In the genomic region with DNA sequence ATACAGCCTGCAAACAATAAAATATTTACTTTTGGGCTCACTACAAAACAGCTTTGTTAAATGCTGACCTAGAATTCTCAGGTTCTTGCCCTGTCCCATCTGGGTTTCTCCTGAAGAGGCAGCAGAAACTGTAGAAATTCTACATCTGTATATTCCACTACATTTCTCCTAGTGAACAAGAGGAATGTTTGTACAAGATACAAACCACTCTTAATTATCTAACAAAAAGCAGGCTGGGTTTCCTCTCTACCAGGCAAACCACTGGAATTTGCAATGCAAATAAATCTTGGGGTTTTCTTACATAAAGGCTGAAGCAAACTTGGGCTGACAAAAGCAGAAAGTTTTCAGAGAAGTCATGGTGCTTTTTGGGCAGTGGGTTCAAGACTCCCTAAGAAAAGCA, we compare ENCODE assay signal across 24 mouse cellular contexts.
DNase-seq lines count a peak whose midpoint lies in the region; ATAC-seq and TF ChIP-seq lines count a peak whose summit lies in the region.
"Had no signal": no experiment of that assay in that cellular context is flagged by ENCODE, and none has a peak within 500 bp of the region (broad histone marks: within the 10 kb centered on the region; RNA-seq: fewer than 3 reads in every experiment).

No protein-coding gene starts in this region.

- no peak overlapping the region for H3K4me2 ChIP-seq in lung, embryonic 15.5 days
- no peak overlapping the region for H3K4me2 ChIP-seq in stomach, postnatal 0 days (replicated peaks; ENCODE audit: low read depth)
- H3K4me2 ChIP-seq: forebrain, embryonic 13.5 days; heart, embryonic 11.5 days; hindbrain, embryonic 15.5 days; midbrain, embryonic 15.5 days; neural tube, embryonic 12.5 days had no signal

- no peaks in the 10 kb centered on the region for H3K9me3 ChIP-seq in lung, embryonic 15.5 days
- H3K9me3 ChIP-seq in stomach, postnatal 0 days (ENCODE audit: control insufficient read depth, low read length) = no peaks in the 10 kb centered on the region
- H3K9me3 ChIP-seq: forebrain, embryonic 13.5 days; hindbrain, embryonic 15.5 days; midbrain, embryonic 15.5 days; neural tube, embryonic 12.5 days had no signal

- no peaks in the 10 kb centered on the region for H3K36me3 ChIP-seq in lung, embryonic 15.5 days
- no peaks in the 10 kb centered on the region for H3K36me3 ChIP-seq in stomach, postnatal 0 days (ENCODE audit: control insufficient read depth, insufficient read depth, low read length)
- H3K36me3 ChIP-seq: hindbrain, embryonic 15.5 days; midbrain, embryonic 15.5 days; neural tube, embryonic 12.5 days had no signal

- H3K27me3 ChIP-seq in lung, embryonic 15.5 days = no peaks in the 10 kb centered on the region
- H3K27me3 ChIP-seq in stomach, postnatal 0 days (ENCODE audit: control insufficient read depth, insufficient read depth, low read length) = no peaks in the 10 kb centered on the region
- H3K27me3 ChIP-seq in cerebellum, adult 2 months (ENCODE audit: control insufficient read depth, insufficient read depth, low read length) = no peaks in the 10 kb centered on the region; the same call in 1 of the 2 replicates
- H3K27me3 ChIP-seq: forebrain, embryonic 13.5 days; hindbrain, embryonic 15.5 days; midbrain, embryonic 15.5 days; neural tube, embryonic 12.5 days had no signal

- no peak overlapping the region for H3K9ac ChIP-seq in lung, embryonic 15.5 days
- no peak overlapping the region for H3K9ac ChIP-seq in stomach, postnatal 0 days (ENCODE audit: low read length)
- H3K9ac ChIP-seq: forebrain, embryonic 13.5 days; hindbrain, embryonic 15.5 days; midbrain, embryonic 15.5 days; neural tube, embryonic 12.5 days had no signal

- no peak overlapping the region for H3K4me3 ChIP-seq in lung, embryonic 15.5 days
- no peak overlapping the region for H3K4me3 ChIP-seq in stomach, postnatal 0 days (ENCODE audit: low read depth, low read length)
- no peak overlapping the region for H3K4me3 ChIP-seq in cerebellum, adult 2 months (replicated peaks; ENCODE audit: insufficient read depth, low read depth, low read length)
- H3K4me3 ChIP-seq: forebrain, embryonic 13.5 days; hindbrain, embryonic 15.5 days; layer of hippocampus, adult 2 months; midbrain, embryonic 15.5 days; neural tube, embryonic 12.5 days had no signal

- no peak for DNase-seq in lung, postnatal 4 days
- peak; percentile 58 for DNase-seq in Muller cell, postnatal 12 days (ENCODE audit: inconsistent ontology term)
- DNase-seq in ZHBTc4 (ENCODE audit: low read depth, low spot score) = peak; percentile 35
- no peak for DNase-seq in stomach, postnatal 0 days (ENCODE audit: low spot score)
- no peak for DNase-seq in cerebellum, adult 2 months
- DNase-seq in adipocyte (ENCODE audit: low spot score) = no peak
- DNase-seq: adrenal gland, postnatal 25 days; cerebellum, postnatal 10 days; gastrocnemius, postnatal 14 days; kidney, adult 8-10 months; kidney, postnatal 25 days; lung, postnatal 36 days; retina, postnatal 1 day; right cerebral cortex, postnatal 25 days; spleen, adult 18-20 months; thymus, adult 18-20 months; thymus, postnatal 4 days had no signal

- TF ChIP-seq CTCF in stomach, postnatal 0 days (IDR thresholded peaks at IDR 0.05; ENCODE audit: low read depth) = no peak
- TF ChIP-seq CTCF in cerebellum, adult 2 months (IDR thresholded peaks at IDR 0.05; ENCODE audit: borderline replicate concordance, insufficient read depth, low read depth, low read length) = no peak

- no peak for ATAC-seq in lung, embryonic 15.5 days (ENCODE audit: borderline replicate concordance, extremely low read depth, low FRiP score, low TSS enrichment)
- no peak for ATAC-seq in stomach, postnatal 0 days (ENCODE audit: low FRiP score, low TSS enrichment)
- ATAC-seq: forebrain, embryonic 13.5 days; midbrain, embryonic 15.5 days had no signal

- H3K27ac ChIP-seq in lung, embryonic 15.5 days = peak overlapping the region; percentile 89
- H3K27ac ChIP-seq in stomach, postnatal 0 days (replicated peaks) = peak overlapping the region; percentile 74
- H3K27ac ChIP-seq in cerebellum, adult 2 months (ENCODE audit: insufficient read depth, low read length) = no peak overlapping the region
- H3K27ac ChIP-seq: forebrain, embryonic 13.5 days; hindbrain, embryonic 15.5 days; layer of hippocampus, adult 2 months; midbrain, embryonic 15.5 days; neural tube, embryonic 12.5 days had no signal

- no peak for TF ChIP-seq EP300 in stomach, postnatal 0 days (optimal IDR thresholded peaks at IDR 0.05)

- H3K4me1 ChIP-seq in lung, embryonic 15.5 days = 0 out of 2 replicates have a peak, but pooled peaks cover 2% of the 10 kb centered on the region
- H3K4me1 ChIP-seq in stomach, postnatal 0 days (replicated peaks; ENCODE audit: control insufficient read depth, insufficient read depth) = no peaks in the 10 kb centered on the region
- no peaks in the 10 kb centered on the region for H3K4me1 ChIP-seq in cerebellum, adult 2 months (ENCODE audit: control insufficient read depth, insufficient read depth, low read length)
- H3K4me1 ChIP-seq: forebrain, embryonic 13.5 days; hindbrain, embryonic 15.5 days; midbrain, embryonic 15.5 days; neural tube, embryonic 12.5 days had no signal

- TF ChIP-seq POLR2A in cerebellum, adult 2 months (IDR thresholded peaks at IDR 0.05; ENCODE audit: borderline replicate concordance, insufficient read depth, low read length) = no peak

Comparison
In these comparisons a context has a peak if more than half of its experiments do, and no peak if none do; other contexts are left out.
1. DNase-seq: peak in Muller cell, postnatal 12 days (single experiment) and ZHBTc4 (single experiment); none in lung, postnatal 4 days (0 of 2), stomach, postnatal 0 days (single experiment), cerebellum, adult 2 months (0 of 2) and adipocyte (single experiment).